Mouse (Mus musculus) lung, postnatal 14 days (tissue): ENCODE results near the gene Adcy3.
A peak's percentile ranks its signal among the peaks of the same experiment; 100 is the strongest.
"Not testable (repeated sequence)": the region's sequence is repeated elsewhere in the genome, so short reads cannot be mapped to it uniquely, and the experiment has no call there.

Experiments
- DNase-seq: peaks from one replicate; pipeline ENCODE4 v3.0.0; 2021

Gene Adcy3

GRCm38 (mm10) chr12:4184648-4185047 is 51.7 kb downstream of the Adcy3 start:
- no peak for DNase-seq

- peak; percentile 58 for DNase-seq
Observed at GRCm38 (mm10) chr12:4188171-4189059, 55.5 kb downstream of the Adcy3 start.

- DNase-seq = no peak
Observed at GRCm38 (mm10) chr12:4189060-4189447, 56.2 kb downstream of the Adcy3 start.

GRCm38 (mm10) chr12:4192514-4192913 is 59.6 kb downstream of the Adcy3 start:
- DNase-seq = no peak

- peak; percentile 48 for DNase-seq
Observed at GRCm38 (mm10) chr12:4193025-4193740, 60.3 kb downstream of the Adcy3 start.

GRCm38 (mm10) chr12:4194643-4195042 is 61.7 kb downstream of the Adcy3 start:
- DNase-seq = no peak

GRCm38 (mm10) chr12:4198702-4199101 is 65.8 kb downstream of the Adcy3 start:
- DNase-seq = no peak

GRCm38 (mm10) chr12:4199271-4199670 is 66.4 kb downstream of the Adcy3 start:
- DNase-seq = no peak

- no peak for DNase-seq
Observed at GRCm38 (mm10) chr12:4201454-4202200, 68.7 kb downstream of the Adcy3 start.

GRCm38 (mm10) chr12:4202206-4202605 is 69.3 kb downstream of the Adcy3 start:
- DNase-seq = no peak

GRCm38 (mm10) chr12:4206106-4206505 is 73.2 kb downstream of the Adcy3 start:
- DNase-seq = no peak

GRCm38 (mm10) chr12:4208405-4209133 is 75.7 kb downstream of the Adcy3 start:
- peak; percentile 73 for DNase-seq

GRCm38 (mm10) chr12:4209196-4209595 is 76.3 kb downstream of the Adcy3 start:
- no peak for DNase-seq

GRCm38 (mm10) chr12:4211174-4211573 is 78.3 kb downstream of the Adcy3 start:
- no peak for DNase-seq

GRCm38 (mm10) chr12:4212908-4213307 is 80.0 kb downstream of the Adcy3 start:
- DNase-seq = no peak

GRCm38 (mm10) chr12:4230156-4230555 is 97.3 kb downstream of the Adcy3 start:
- no peak for DNase-seq

- DNase-seq = no peak
Observed at GRCm38 (mm10) chr12:4232777-4233176, 99.9 kb downstream of the Adcy3 start.

- peak; percentile 95 for DNase-seq
Observed at GRCm38 (mm10) chr12:4233572-4234508, 100.9 kb downstream of the Adcy3 start, which contains the start of the genes Ptrhd1 and Cenpo. TSS of gene Ptrhd1 (plus strand) at chr12:4234027. TSS of gene Cenpo (minus strand) at chr12:4234294.

GRCm38 (mm10) chr12:4237481-4237880 is 104.6 kb downstream of the Adcy3 start:
- DNase-seq = no peak

- not testable (repeated sequence) for DNase-seq
Observed at GRCm38 (mm10) chr12:4240281-4240680, 107.4 kb downstream of the Adcy3 start.

GRCm38 (mm10) chr12:4243805-4244204 is 110.9 kb downstream of the Adcy3 start:
- DNase-seq = no peak
